8 mouse cellular contexts compared by ENCODE assay signal in genomic region chr12:3310321-3310692, GRCm38 (mm10). TPM values are rescaled to one million over a fixed set of nuclear protein-coding genes. Genes with fewer than 3 reads are reported as not detected.
DNase-seq lines count a peak whose midpoint lies in the region; ATAC-seq and TF ChIP-seq lines count a peak whose summit lies in the region.

No protein-coding gene starts in this region.

- no peak for TF ChIP-seq POLR2A in MEL (IDR thresholded peaks at IDR 0.05; ENCODE audit: control insufficient read depth in 1 of 2, insufficient read depth in 1 of 2, low read depth in 1 of 2, low read length in 2 of 2, poor library complexity in 1 of 2)

- H3K27ac ChIP-seq in kidney, embryonic 14.5 days (ENCODE audit: low read depth, low read length) = peak overlapping the region; percentile 81
- H3K27ac ChIP-seq in MEL (ENCODE audit: control insufficient read depth, low read depth, low read length) (peak overlapping the region; percentile 22), macrophage (peak overlapping the region; percentile 71)
- H3K27ac ChIP-seq in forebrain, embryonic 15.5 days (replicated peaks) = peak overlapping the region; percentile 98

- peaks cover 33% of the 10 kb centered on the region for H3K79me2 ChIP-seq in MEL (ENCODE audit: control insufficient read depth, insufficient read depth, low read length, poor library complexity)
- H3K79me2 ChIP-seq in macrophage (ENCODE audit: inconsistent target) = peaks cover 40% of the 10 kb centered on the region

- peaks cover 9% of the 10 kb centered on the region for H3K4me1 ChIP-seq in kidney, embryonic 14.5 days (ENCODE audit: control insufficient read depth, insufficient read depth, low read length)
- peaks cover 8 to 12% of the 10 kb centered on the region in 2 experiments; a peak in 3 of 4 replicates for H3K4me1 ChIP-seq in MEL (ENCODE audit: control insufficient read depth in 1 of 2, insufficient read depth in 2 of 2, low read length in 2 of 2)
- H3K4me1 ChIP-seq in forebrain, embryonic 15.5 days = peaks cover 32% of the 10 kb centered on the region

- no peak for TF ChIP-seq CTCF in MEL (IDR thresholded peaks at IDR 0.05 in 2 of 3, conservative IDR thresholded peaks at IDR 0.05 in 1 of 3; ENCODE audit: control insufficient read depth in 1 of 3, insufficient read depth in 1 of 3, low read depth in 2 of 3, low read length in 3 of 3, poor library complexity in 1 of 3, severe bottlenecking in 1 of 3)

- H3K9me3 ChIP-seq in kidney, embryonic 14.5 days (ENCODE audit: control insufficient read depth, low read length) = no peaks in the 10 kb centered on the region
- H3K9me3 ChIP-seq in MEL (replicated peaks; ENCODE audit: insufficient read depth, low read length) = no peaks in the 10 kb centered on the region
- no peaks in the 10 kb centered on the region for H3K9me3 ChIP-seq in forebrain, embryonic 15.5 days

- no peaks in the 10 kb centered on the region for H3K27me3 ChIP-seq in kidney, embryonic 14.5 days (ENCODE audit: control insufficient read depth, insufficient read depth, low read length)
- no peaks in the 10 kb centered on the region for H3K27me3 ChIP-seq in MEL (ENCODE audit: control insufficient read depth in 1 of 2, insufficient read depth in 2 of 2, low read length in 2 of 2)
- no peaks in the 10 kb centered on the region for H3K27me3 ChIP-seq in forebrain, embryonic 15.5 days

- peak overlapping the region; percentile 66 for H3K9ac ChIP-seq in kidney, embryonic 14.5 days (ENCODE audit: low read depth, low read length)
- peak overlapping the region; percentile 89 for H3K9ac ChIP-seq in MEL (ENCODE audit: control insufficient read depth, low read depth, low read length, poor library complexity, severe bottlenecking)
- peak overlapping the region; percentile 65 for H3K9ac ChIP-seq in forebrain, embryonic 15.5 days (replicated peaks)

- DNase-seq in kidney, postnatal 25 days = no peak
- DNase-seq in MEL (ENCODE audit: low read depth, low spot score) = no peak
- no peak for DNase-seq in testis, postnatal 14 days (ENCODE audit: low spot score)
- no peak for DNase-seq in right cerebral cortex, adult 18-20 months

- no peak for TF ChIP-seq RAD21 in MEL (IDR thresholded peaks at IDR 0.05; ENCODE audit: low read depth, low read length)

- peak; percentile 4; the same call in 1 of the 2 replicates for ATAC-seq in kidney, embryonic 14.5 days (ENCODE audit: low FRiP score, low TSS enrichment)
- ATAC-seq in forebrain, embryonic 15.5 days (replicated peaks) = no peak
- ATAC-seq in inflammation-experienced regulatory T-cells, adult 6 months = no peak

- peak overlapping the region; percentile 88 for H3K4me3 ChIP-seq in kidney, embryonic 14.5 days (ENCODE audit: low read length)
- H3K4me3 ChIP-seq in MEL (ENCODE audit: control insufficient read depth in 1 of 2, insufficient read depth in 1 of 2, low read depth in 2 of 2, low read length in 2 of 2) = peak overlapping the region; percentile 79 to 91
- peak overlapping the region; percentile 73 for H3K4me3 ChIP-seq in forebrain, embryonic 15.5 days
- H3K4me3 ChIP-seq in macrophage (ENCODE audit: inconsistent target) = peak overlapping the region; percentile 56

- WGBS in kidney, embryonic 14.5 days = 5% methylated on average over 15 of the region's 15 CpGs
- 0% methylated on average over 15 of the region's 15 CpGs for WGBS in forebrain, embryonic 15.5 days
- WGBS in macrophage (ENCODE audit: missing documents) = 5% methylated on average over 15 of the region's 15 CpGs

- peak overlapping the region; percentile 84 for H3K4me2 ChIP-seq in kidney, embryonic 14.5 days (replicated peaks; ENCODE audit: low read depth, low read length)
- H3K4me2 ChIP-seq in forebrain, embryonic 15.5 days (replicated peaks) = peak overlapping the region; percentile 75

- no peaks in the 10 kb centered on the region for H3K36me3 ChIP-seq in kidney, embryonic 14.5 days (ENCODE audit: control insufficient read depth, insufficient read depth, low read length)
- H3K36me3 ChIP-seq in MEL (ENCODE audit: control insufficient read depth in 1 of 2, insufficient read depth in 2 of 2, low read length in 2 of 2) = peaks cover 2 to 18% of the 10 kb centered on the region in 2 experiments; a peak in 3 of 4 replicates
- H3K36me3 ChIP-seq in forebrain, embryonic 15.5 days = no peaks in the 10 kb centered on the region
- H3K36me3 ChIP-seq in macrophage (ENCODE audit: inconsistent target) = no peaks in the 10 kb centered on the region

- TF ChIP-seq EP300 in MEL (IDR thresholded peaks at IDR 0.05; ENCODE audit: low read depth in 1 of 2, low read length in 2 of 2) = 0 out of 4 replicates have a peak, but pooled peaks of 1 of the 2 experiments have one; percentile 6

TF ChIP-seq in MEL, 35 proteins besides CTCF, POLR2A, EP300 and RAD21:
- TF ChIP-seq POLR2AphosphoS2 (IDR thresholded peaks at IDR 0.05; ENCODE audit: low read length) = no peak
- no peak for TF ChIP-seq ZMIZ1 (IDR thresholded peaks at IDR 0.05; ENCODE audit: low read depth, low read length)
- no peak for TF ChIP-seq SIN3A (IDR thresholded peaks at IDR 0.05; ENCODE audit: low read length)
- no peak for TF ChIP-seq GATA1 (IDR thresholded peaks at IDR 0.05; ENCODE audit: low read depth, low read length)
- no peak for TF ChIP-seq SMC3 (IDR thresholded peaks at IDR 0.05; ENCODE audit: low read depth, low read length)
- no peak for TF ChIP-seq USF2 (IDR thresholded peaks at IDR 0.05; ENCODE audit: borderline replicate concordance in 1 of 2, insufficient read depth in 1 of 2, low read depth in 1 of 2, low read length in 2 of 2)
- no peak for TF ChIP-seq MYC (IDR thresholded peaks at IDR 0.05; ENCODE audit: low read depth, low read length)
- TF ChIP-seq POLR2AphosphoS5 (IDR thresholded peaks at IDR 0.05; ENCODE audit: borderline replicate concordance, low read depth, low read length) = no peak
- TF ChIP-seq ZKSCAN1 (IDR thresholded peaks at IDR 0.05; ENCODE audit: low read depth, low read length) = no peak
- no peak; the same call in 1 of the 2 replicates for TF ChIP-seq MAX (IDR thresholded peaks at IDR 0.05; ENCODE audit: low read length)
- TF ChIP-seq ZNF384 (IDR thresholded peaks at IDR 0.05; ENCODE audit: low read depth, low read length) = no peak
- TF ChIP-seq TBP (IDR thresholded peaks at IDR 0.05; ENCODE audit: low read depth, low read length) = no peak
- TF ChIP-seq CHD2 (IDR thresholded peaks at IDR 0.05; ENCODE audit: low read length) = no peak
- TF ChIP-seq TCF12 (IDR thresholded peaks at IDR 0.05; ENCODE audit: low read depth, low read length) = no peak
- TF ChIP-seq E2F4 (IDR thresholded peaks at IDR 0.05; ENCODE audit: borderline replicate concordance, low read depth, low read length) = no peak
- TF ChIP-seq GABPA (IDR thresholded peaks at IDR 0.05; ENCODE audit: low read depth, low read length) = no peak
- no peak for TF ChIP-seq UBTF (IDR thresholded peaks at IDR 0.05; ENCODE audit: borderline replicate concordance, insufficient read depth, low read depth, low read length)
TF ChIP-seq in MEL: peak in this region for 0.

RNA-seq across cellular contexts. Expression of gene Rab10, which starts 0.5 kb away (rescaled TPM):
- polyA plus RNA-seq in kidney, embryonic 14.5 days (2014; fragmentation: Nextera tagmentation; extraction: Ambion mirVana) = 64.1 and 84.5 TPM in 2 replicates
- 62.5 and 67.7 TPM in 2 replicates for total RNA-seq in MEL (2012; rRNA removed)
- polyA plus RNA-seq in MEL (2012; ENCODE audit: insufficient read depth in 1 of 2, insufficient read length in 2 of 2, low read depth in 1 of 2, low replicate concordance in 2 of 2, missing spikeins in 1 of 2) = 10 to 100 TPM; 41.3 to 71.8 TPM
- 142 and 149 TPM in 2 replicates for polyA plus RNA-seq in forebrain, embryonic 15.5 days (2015; fragmentation: Nextera tagmentation; extraction: Ambion mirVana)
- total RNA-seq in macrophage (2018; cell fraction: chromatin; rRNA removed) = 100 to 1,000 TPM in 5 of 26 experiments, 10 to 100 TPM in 21; 17.3 to 133 (median 55.5) TPM
- 100 to 1,000 TPM; 110 to 277 (median 170) TPM for total RNA-seq in macrophage (2018; cell fraction: cytosol; rRNA removed)
- 100 to 1,000 TPM in 16 of 26 experiments, 10 to 100 TPM in 10; 56.5 to 254 (median 127) TPM for total RNA-seq in macrophage (2018; cell fraction: nucleus; rRNA removed)
- polyA plus RNA-seq in macrophage (2018) = 95.3 to 163 TPM (median 111 TPM) in 3 replicates
- 10 to 100 TPM; 50.4 to 64.1 (median 53.7) TPM for polyA plus RNA-seq in inflammation-experienced regulatory T-cells, adult 6 months (2017; shearing (Covaris generic))

RNA-seq across cellular contexts. Expression of gene Kif3c, which starts 54.6 kb away (rescaled TPM):
- 8.3 and 10.5 TPM in 2 replicates for polyA plus RNA-seq in kidney, embryonic 14.5 days (2014; fragmentation: Nextera tagmentation; extraction: Ambion mirVana)
- total RNA-seq in MEL (2012; rRNA removed) = 2.5 and 3.4 TPM in 2 replicates
- 1 to 10 TPM in 1 of 2 experiments, not detected in 1; 5.6 TPM for polyA plus RNA-seq in MEL (2012; ENCODE audit: insufficient read depth in 1 of 2, insufficient read length in 2 of 2, low read depth in 1 of 2, low replicate concordance in 2 of 2, missing spikeins in 1 of 2)
- 104 and 106 TPM in 2 replicates for polyA plus RNA-seq in forebrain, embryonic 15.5 days (2015; fragmentation: Nextera tagmentation; extraction: Ambion mirVana)
- 100 to 1,000 TPM in 6 of 26 experiments, 10 to 100 TPM in 17, 1 to 10 TPM in 3; 7.0 to 251 (median 56.0) TPM for total RNA-seq in macrophage (2018; cell fraction: chromatin; rRNA removed)
- total RNA-seq in macrophage (2018; cell fraction: cytosol; rRNA removed) = 10 to 100 TPM in 14 of 26 experiments, 1 to 10 TPM in 12; 8.8 to 42.4 (median 15.7) TPM
- total RNA-seq in macrophage (2018; cell fraction: nucleus; rRNA removed) = 100 to 1,000 TPM in 1 of 26 experiments, 10 to 100 TPM in 22, 1 to 10 TPM in 3; 6.1 to 117 (median 44.0) TPM
- 3.7 to 7.5 TPM (median 5.0 TPM) in 3 replicates for polyA plus RNA-seq in macrophage (2018)
- 1 to 10 TPM; 2.4 to 4.9 (median 3.4) TPM for polyA plus RNA-seq in inflammation-experienced regulatory T-cells, adult 6 months (2017; shearing (Covaris generic))

Comparison
In these comparisons a context has a peak if more than half of its experiments do, and no peak if none do; other contexts are left out.
1. H3K27ac ChIP-seq: peak in every context shown above with its lines; median percentile 98 in forebrain, embryonic 15.5 days; 81 in kidney, embryonic 14.5 days; 71 in macrophage; 22 in MEL.